Mouse (Mus musculus) MEL (cell line): ENCODE results near the gene Zkscan4. TPM values are rescaled to one million over a fixed set of nuclear protein-coding genes. Genes with fewer than 3 reads are reported as not detected.

Source experiments
- DNase-seq: peaks from one replicate; pipeline ENCODE4 v3.0.0; 2011; ENCODE audit warnings: low read depth, low spot score
- H3K27ac ChIP-seq: 2 replicates; pipeline ENCODE4 v1.5.1; 2012; ENCODE audit warnings: low read depth, mild to moderate bottlenecking, control low read depth, low read length, moderate library complexity; ENCODE audit not compliant: control insufficient read depth
- H3K27me3 ChIP-seq, 2 experiments: fragments of 150-350 bp in 1 of 2; sonication (generic) in 1 of 2; 2 replicates each; pipeline ENCODE4 v1.6.1; 2012; ENCODE audit warnings: low read length in 2 of 2, mild to moderate bottlenecking in 2 of 2, improper control_type of control experiment in 1 of 2, moderate library complexity in 1 of 2; ENCODE audit not compliant: insufficient read depth in 2 of 2, control insufficient read depth in 1 of 2
- H3K36me3 ChIP-seq, 2 experiments: 2 replicates each; pipeline ENCODE4 v1.6.1; 2012 to 2014; ENCODE audit warnings: low read length in 2 of 2, improper control_type of control experiment in 1 of 2, inconsistent platforms in 1 of 2, mild to moderate bottlenecking in 1 of 2; ENCODE audit not compliant: insufficient read depth in 2 of 2, control insufficient read depth in 1 of 2
- H3K4me1 ChIP-seq, 2 experiments: fragments of 150-350 bp in 1 of 2; sonication (generic) in 1 of 2; 2 replicates each; pipeline ENCODE4 v1.6.1; 2012; ENCODE audit warnings: low read length in 2 of 2, improper control_type of control experiment in 1 of 2, mild to moderate bottlenecking in 1 of 2; ENCODE audit not compliant: insufficient read depth in 2 of 2, control insufficient read depth in 1 of 2
- H3K4me3 ChIP-seq, 2 experiments: fragments of 150-350 bp in 1 of 2; sonication (generic) in 1 of 2; 2 replicates each; pipeline ENCODE4 v1.5.1; 2012; ENCODE audit warnings: low read depth in 2 of 2, low read length in 2 of 2, mild to moderate bottlenecking in 2 of 2, moderate library complexity in 2 of 2, control low read depth in 1 of 2, improper control_type of control experiment in 1 of 2; ENCODE audit not compliant: control insufficient read depth in 1 of 2, insufficient read depth in 1 of 2
- H3K79me2 ChIP-seq: 2 replicates; pipeline ENCODE4 v1.6.1; 2012; ENCODE audit warnings: mild to moderate bottlenecking, low read length, moderate library complexity; ENCODE audit not compliant: control insufficient read depth, poor library complexity, insufficient read depth
- H3K9ac ChIP-seq: 2 replicates; pipeline ENCODE4 v1.6.1; 2012; ENCODE audit warnings: low read depth, mild to moderate bottlenecking, control low read depth, low read length, moderate library complexity; ENCODE audit not compliant: control insufficient read depth, poor library complexity, severe bottlenecking
- H3K9me3 ChIP-seq: fragments of 150-350 bp; sonication (generic); replicated peaks from 2 replicates; pipeline ENCODE4 v1.6.1; 2012; ENCODE audit warnings: mild to moderate bottlenecking, low read length, improper control_type of control experiment, moderate library complexity; ENCODE audit not compliant: insufficient read depth
- CHD2 ChIP-seq: IDR thresholded peaks from 2 replicates; pipeline ENCODE4 v1.6.1; 2011; ENCODE audit warnings: low read length, improper control_type of control experiment
- ELF1 ChIP-seq: IDR thresholded peaks from 2 replicates; pipeline ENCODE4 v1.6.1; 2014; ENCODE audit warnings: low read depth, mild to moderate bottlenecking, inconsistent platforms, low read length, improper control_type of control experiment, moderate library complexity
- EP300 ChIP-seq, 2 experiments: IDR thresholded peaks; 2 replicates each; pipeline ENCODE4 v1.6.1; 2011; ENCODE audit warnings: improper control_type of control experiment in 2 of 2, low read length in 2 of 2, low read depth in 1 of 2, mild to moderate bottlenecking in 1 of 2
- ETS1 ChIP-seq: IDR thresholded peaks from 2 replicates; pipeline ENCODE4 v1.6.1; 2012; ENCODE audit warnings: low read depth, mild to moderate bottlenecking, inconsistent platforms, low read length, improper control_type of control experiment, moderate library complexity
- GATA1 ChIP-seq: IDR thresholded peaks from 2 replicates; pipeline ENCODE4 v1.6.1; 2011; ENCODE audit warnings: low read depth, low read length, improper control_type of control experiment
- HCFC1 ChIP-seq: IDR thresholded peaks from 2 replicates; pipeline ENCODE4 v1.6.1; 2012; ENCODE audit warnings: low read depth, mild to moderate bottlenecking, inconsistent platforms, low read length, improper control_type of control experiment, moderate library complexity
- JUND ChIP-seq: IDR thresholded peaks from 2 replicates; pipeline ENCODE4 v1.6.1; 2011; ENCODE audit warnings: low read depth, mild to moderate bottlenecking, improper control_type of control experiment, low read length
- KAT2A ChIP-seq: conservative IDR thresholded peaks from 2 replicates; pipeline ENCODE4 v1.6.1; 2012; ENCODE audit warnings: low read depth, low read length, improper control_type of control experiment, inconsistent platforms
- MAFK ChIP-seq: IDR thresholded peaks from 2 replicates; pipeline ENCODE4 v1.6.1; 2011; ENCODE audit warnings: low read depth, mild to moderate bottlenecking, low read length, improper control_type of control experiment, borderline replicate concordance
- MAX ChIP-seq: IDR thresholded peaks from 2 replicates; pipeline ENCODE4 v1.6.1; 2011; ENCODE audit warnings: low read length, improper control_type of control experiment
- MAZ ChIP-seq: IDR thresholded peaks from 2 replicates; pipeline ENCODE4 v1.6.1; 2012; ENCODE audit warnings: low read depth, mild to moderate bottlenecking, inconsistent platforms, low read length, improper control_type of control experiment
- MXI1 ChIP-seq: IDR thresholded peaks from 2 replicates; pipeline ENCODE4 v1.6.1; 2011; ENCODE audit warnings: mild to moderate bottlenecking, low read depth, low read length, improper control_type of control experiment
- NELFE ChIP-seq: IDR thresholded peaks from 2 replicates; pipeline ENCODE4 v1.6.1; 2011; ENCODE audit warnings: low read depth, low read length, improper control_type of control experiment
- NRF1 ChIP-seq: IDR thresholded peaks from 2 replicates; pipeline ENCODE4 v1.6.1; 2014; ENCODE audit warnings: low read depth, mild to moderate bottlenecking, inconsistent platforms, low read length, improper control_type of control experiment, moderate library complexity; ENCODE audit not compliant: poor library complexity, insufficient read depth, severe bottlenecking
- POLR2A ChIP-seq, 2 experiments: IDR thresholded peaks; 2 replicates each; pipeline ENCODE4 v1.6.1; 2011 to 2012; ENCODE audit warnings: low read length in 2 of 2, mild to moderate bottlenecking in 2 of 2, control low read depth in 1 of 2, improper control_type of control experiment in 1 of 2, low read depth in 1 of 2, moderate library complexity in 1 of 2; ENCODE audit not compliant: control insufficient read depth in 1 of 2, insufficient read depth in 1 of 2, poor library complexity in 1 of 2
- POLR2AphosphoS2 ChIP-seq: IDR thresholded peaks from 2 replicates; pipeline ENCODE4 v1.6.1; 2011; ENCODE audit warnings: low read length, improper control_type of control experiment
- RCOR1 ChIP-seq: IDR thresholded peaks from 2 replicates; pipeline ENCODE4 v1.6.1; 2012; ENCODE audit warnings: low read depth, mild to moderate bottlenecking, inconsistent platforms, low read length, improper control_type of control experiment
- SIN3A ChIP-seq: IDR thresholded peaks from 2 replicates; pipeline ENCODE4 v1.6.1; 2012; ENCODE audit warnings: low read length, improper control_type of control experiment, inconsistent platforms
- SMC3 ChIP-seq: IDR thresholded peaks from 2 replicates; pipeline ENCODE4 v1.6.1; 2011; ENCODE audit warnings: low read depth, low read length, improper control_type of control experiment
- TAL1 ChIP-seq: IDR thresholded peaks from 2 replicates; pipeline ENCODE4 v1.6.1; 2012; ENCODE audit warnings: mild to moderate bottlenecking, inconsistent platforms, low read length, moderate library complexity, mixed read lengths
- TBP ChIP-seq: IDR thresholded peaks from 2 replicates; pipeline ENCODE4 v1.8.0; 2011; ENCODE audit warnings: low read depth, low read length, improper control_type of control experiment
- UBTF ChIP-seq: IDR thresholded peaks from 2 replicates; pipeline ENCODE4 v1.6.1; 2012; ENCODE audit warnings: low read depth, mild to moderate bottlenecking, inconsistent platforms, low read length, improper control_type of control experiment, moderate library complexity, borderline replicate concordance; ENCODE audit not compliant: insufficient read depth
- ZC3H11A ChIP-seq: IDR thresholded peaks from 2 replicates; pipeline ENCODE4 v1.6.1; 2012; ENCODE audit warnings: low read depth, mild to moderate bottlenecking, inconsistent platforms, low read length, improper control_type of control experiment
- ZKSCAN1 ChIP-seq: IDR thresholded peaks from 2 replicates; pipeline ENCODE4 v1.6.1; 2012; ENCODE audit warnings: low read depth, mild to moderate bottlenecking, inconsistent platforms, low read length, improper control_type of control experiment, moderate library complexity
- polyA plus RNA-seq, 2 experiments: library from polyadenylated mRNA; stranded (reverse) in 1 of 2; unstranded in 1 of 2; fragments of >175 nt in 1 of 2; fragments of >200 nt in 1 of 2; gene quantifications; 2 replicates each; pipeline versions ENCODE4 v1.2.1 to v1.2.4; 2012; ENCODE audit warnings: low replicate concordance in 2 of 2, low read depth in 1 of 2; ENCODE audit not compliant: insufficient read length in 2 of 2, insufficient read depth in 1 of 2, missing spikeins in 1 of 2
- total RNA-seq: library from RNA; depleted of rRNA; stranded (reverse); fragments of 300-350 nt; gene quantifications from 2 replicates; pipeline ENCODE4 v1.2.3, GENCODE M21; 2012

The Zkscan4 gene
- total and polyA plus RNA-seq, 3 experiments = not detected

DNA sequence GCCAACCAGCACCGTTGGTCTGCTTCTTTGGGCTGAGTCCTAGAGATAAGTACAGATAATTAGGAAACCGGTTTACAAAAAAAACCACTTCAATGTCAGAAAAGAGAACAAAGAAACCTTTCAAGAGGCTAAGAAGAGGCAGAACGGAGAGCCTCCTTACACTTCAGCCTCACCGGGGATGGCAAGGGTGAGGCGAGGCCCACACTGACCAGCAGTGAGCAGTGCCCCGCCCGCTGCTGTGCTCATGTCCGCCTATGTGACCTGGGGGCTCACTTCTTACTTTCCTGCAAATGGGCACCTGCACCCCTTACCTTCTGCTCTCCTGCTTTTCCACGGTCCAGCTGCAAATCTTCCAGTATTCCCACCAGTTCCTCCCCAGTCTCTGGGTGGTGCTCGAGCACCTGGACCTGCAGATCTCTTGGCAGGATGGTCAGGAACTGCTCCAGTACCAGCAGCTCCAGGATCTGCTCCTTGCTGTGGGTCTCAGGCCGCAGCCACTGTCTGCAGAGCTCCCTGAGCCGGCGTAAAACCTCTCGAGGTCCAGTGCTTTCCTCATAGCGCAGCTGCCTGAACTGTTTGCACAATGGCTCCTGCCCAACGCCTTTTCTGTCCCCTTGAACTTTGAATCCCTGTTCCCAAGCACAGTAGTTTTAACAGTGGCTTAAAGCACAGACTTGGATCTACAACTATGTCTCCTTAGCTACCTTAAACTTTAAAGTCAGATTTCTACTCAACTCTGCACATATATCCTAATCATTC lies 30.7 kb upstream of the Zkscan4 start:
- no peak for TF ChIP-seq ELF1
- TF ChIP-seq ZC3H11A = no peak
- no peak for TF ChIP-seq MAX
- TF ChIP-seq EP300 (IDR thresholded peaks at IDR 0.05; ENCODE audit: low read depth in 1 of 2, low read length in 2 of 2) = no peak
- no peak for TF ChIP-seq MXI1
- no peaks in the 10 kb centered on the region for H3K27me3 ChIP-seq
- H3K79me2 ChIP-seq = peaks cover 2% of the 10 kb centered on the region
- H3K4me3 ChIP-seq = no peak overlapping the region
- no peaks in the 10 kb centered on the region for H3K9me3 ChIP-seq
- H3K36me3 ChIP-seq = peaks cover 3 to 4% of the 10 kb centered on the region in 2 experiments; a peak in 1 of 4 replicates
- DNase-seq = no peak
- peaks cover 3 to 6% of the 10 kb centered on the region in 2 experiments; a peak in 2 of 4 replicates for H3K4me1 ChIP-seq
- no peak overlapping the region for H3K27ac ChIP-seq
- no peak overlapping the region for H3K9ac ChIP-seq

DNA sequence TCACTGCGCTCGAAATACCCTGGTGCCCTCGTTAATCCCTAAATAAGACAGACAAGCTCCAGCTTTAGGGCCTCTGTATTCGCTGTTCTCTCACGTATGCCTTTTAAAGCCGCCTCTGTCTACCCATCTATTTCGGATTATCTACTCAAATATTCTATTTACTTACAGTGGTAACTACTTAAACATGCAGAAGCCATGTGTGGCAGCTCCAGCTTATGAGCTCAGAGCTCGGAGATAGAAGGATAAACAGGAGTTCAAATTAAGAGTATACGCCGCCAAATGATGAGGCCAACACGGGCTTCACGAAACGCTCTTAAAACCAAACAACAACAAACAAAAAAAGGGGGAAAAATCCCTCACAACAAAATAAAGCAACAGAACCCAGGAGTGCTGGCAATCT lies 25.7 kb upstream of the Zkscan4 start:
- Histone ChIP-seq H3K4me3 (peak overlapping the region; percentile 65 to 87), H3K36me3 (peaks cover 0 to 8% of the 10 kb centered on the region in 2 experiments; a peak in 2 of 4 replicates), H3K79me2 (peaks cover 2% of the 10 kb centered on the region), H3K27me3 (peaks cover 2 to 3% of the 10 kb centered on the region in 2 experiments; a peak in 3 of 4 replicates), H3K9me3 (no peaks in the 10 kb centered on the region), H3K4me1 (peaks cover 3 to 6% of the 10 kb centered on the region in 2 experiments; a peak in 2 of 4 replicates), H3K9ac (peak overlapping the region; percentile 73), H3K27ac (no peak overlapping the region)
- no peak for DNase-seq
- TF ChIP-seq POLR2AphosphoS2 = no peak

DNA sequence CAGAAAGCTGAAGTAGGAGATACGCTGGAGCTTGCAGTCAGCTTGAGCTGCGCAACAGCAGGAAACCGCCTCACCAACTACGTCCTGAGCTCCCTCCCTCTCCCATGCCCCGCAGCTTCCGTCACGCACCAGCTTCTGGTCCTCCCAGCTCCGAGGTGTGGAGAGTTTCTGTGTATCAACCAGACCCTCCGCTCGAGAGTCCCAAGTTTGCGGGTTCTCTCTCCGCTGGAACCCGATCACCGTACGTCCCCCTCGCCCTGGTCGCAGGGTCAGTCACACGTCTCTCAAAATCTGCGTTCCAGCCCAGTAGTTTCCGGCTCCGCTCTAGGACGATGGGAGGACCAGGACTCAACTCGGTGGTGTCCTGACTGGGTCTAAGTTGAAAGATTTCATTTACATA lies 25.3 kb upstream of the Zkscan4 start, which contains the start of gene Zscan26:
TSS of gene Zscan26 (minus strand) at position 282 of the 400 bp plus-strand sequence.
- DNase-seq = peak; percentile 90
- Histone ChIP-seq H3K36me3 (peaks cover 0 to 8% of the 10 kb centered on the region in 2 experiments; a peak in 2 of 4 replicates), H3K27ac (peak within 1 kb of the TSS; percentile 48; the same call in 1 of the 2 replicates)
- TF ChIP-seq POLR2A (IDR thresholded peaks at IDR 0.05; ENCODE audit: control insufficient read depth in 1 of 2, insufficient read depth in 1 of 2, low read depth in 1 of 2, low read length in 2 of 2, poor library complexity in 1 of 2) (peak; percentile 72 to 86; a peak in 3 of 4 replicates), CHD2 (no peak), MAX (peak; percentile 48; the same call in 1 of the 2 replicates), TAL1 (no peak), UBTF (no peak), MAFK (no peak), SMC3 (no peak), JUND (0 out of 2 replicates have a peak, but pooled peaks have one; percentile 13), GATA1 (no peak), HCFC1 (peak; percentile 87), ETS1 (no peak), ELF1 (peak; percentile 63; the same call in 1 of the 2 replicates), SIN3A (peak; percentile 75), ZKSCAN1 (no peak), EP300 (IDR thresholded peaks at IDR 0.05; ENCODE audit: low read depth in 1 of 2, low read length in 2 of 2) (no peak), TBP (peak; percentile 52; the same call in 1 of the 2 replicates), KAT2A (peak; percentile 50; the same call in 1 of the 2 replicates), POLR2AphosphoS2 (peak; percentile 70; the same call in 1 of the 2 replicates), NELFE (peak; percentile 77), RCOR1 (no peak), NRF1 (peak; percentile 52; the same call in 1 of the 2 replicates), MAZ (no peak)

More for the DNA sequence above, 25.3 kb upstream of the Zkscan4 start, which contains the start of gene Zscan26:
- H3K79me2 ChIP-seq = peaks cover 2% of the 10 kb centered on the region
- H3K4me1 ChIP-seq = peaks cover 3 to 6% of the 10 kb centered on the region in 2 experiments; a peak in 2 of 4 replicates
- H3K4me3 ChIP-seq = peak within 1 kb of the TSS; percentile 65 to 87
- peaks cover 2 to 3% of the 10 kb centered on the region in 2 experiments; a peak in 3 of 4 replicates for H3K27me3 ChIP-seq
- H3K9ac ChIP-seq = peak within 1 kb of the TSS; percentile 73
- no peaks in the 10 kb centered on the region for H3K9me3 ChIP-seq
